Mouse (Mus musculus) ES-E14 (cell line): ENCODE results near the gene Nod2. TPM values are rescaled to one million over a fixed set of nuclear protein-coding genes. Genes with fewer than 3 reads are reported as not detected.
A peak's percentile ranks its signal among the peaks of the same experiment; 100 is the strongest.

Experiments used
- DNase-seq: peaks from one replicate; pipeline ENCODE4 v3.0.0-alpha.2; 2013; ENCODE audit warnings: low read depth, low spot score
- H3K27ac ChIP-seq: 2 replicates; pipeline ENCODE4 v1.5.1; 2012; ENCODE audit warnings: low read depth, mild to moderate bottlenecking, low read length, moderate library complexity, mixed read lengths; ENCODE audit not compliant: poor library complexity, insufficient read depth, severe bottlenecking
- H3K36me3 ChIP-seq: 2 replicates; pipeline ENCODE4 v1.6.1; 2012; ENCODE audit warnings: mild to moderate bottlenecking, low read length, moderate library complexity, mixed read lengths; ENCODE audit not compliant: control insufficient read depth, poor library complexity, insufficient read depth, severe bottlenecking
- H3K4me1 ChIP-seq, 2 experiments: fragments of 150-350 bp in 1 of 2; sonication (generic) in 1 of 2; 2 replicates each; pipeline ENCODE4 v1.6.1; 2012; ENCODE audit warnings: low read length in 2 of 2, mild to moderate bottlenecking in 1 of 2, mixed read lengths in 1 of 2; ENCODE audit not compliant: control insufficient read depth in 2 of 2, insufficient read depth in 2 of 2, poor library complexity in 1 of 2
- H3K4me3 ChIP-seq, 2 experiments: fragments of 150-350 bp in 1 of 2; sonication (generic) in 1 of 2; 2 replicates each; pipeline ENCODE4 v1.5.1; 2012; ENCODE audit warnings: low read length in 2 of 2, low read depth in 1 of 2, mild to moderate bottlenecking in 1 of 2, mixed read lengths in 1 of 2; ENCODE audit not compliant: insufficient read depth in 1 of 2, poor library complexity in 1 of 2, severe bottlenecking in 1 of 2
- H3K9ac ChIP-seq: 2 replicates; pipeline ENCODE4 v1.6.1; 2012; ENCODE audit warnings: low read depth, mild to moderate bottlenecking, low read length, mixed read lengths; ENCODE audit not compliant: poor library complexity, insufficient read depth, severe bottlenecking
- H3K9me3 ChIP-seq: fragments of 150-350 bp; sonication (generic); 2 replicates; pipeline ENCODE4 v1.6.1; 2012; ENCODE audit warnings: low read depth, mild to moderate bottlenecking, low read length; ENCODE audit not compliant: control insufficient read depth, insufficient read depth
- CHD2 ChIP-seq: IDR thresholded peaks from 2 replicates; pipeline ENCODE4 v1.6.1; 2014; ENCODE audit warnings: mild to moderate bottlenecking, low read depth, low read length, inconsistent platforms
- HCFC1 ChIP-seq: IDR thresholded peaks from 2 replicates; pipeline ENCODE4 v1.6.1; 2012; ENCODE audit warnings: low read length, inconsistent platforms, borderline replicate concordance; ENCODE audit not compliant: insufficient read depth
- MAFK ChIP-seq: IDR thresholded peaks from 2 replicates; pipeline ENCODE4 v1.6.1; 2014; ENCODE audit warnings: mild to moderate bottlenecking, low read depth, low read length, inconsistent platforms; ENCODE audit not compliant: insufficient read depth
- ZC3H11A ChIP-seq: IDR thresholded peaks from 2 replicates; pipeline ENCODE4 v1.6.1; 2012; ENCODE audit warnings: low read depth, mild to moderate bottlenecking, inconsistent platforms, low read length, borderline replicate concordance
- ZNF384 ChIP-seq: IDR thresholded peaks from 2 replicates; pipeline ENCODE4 v1.6.1; 2012; ENCODE audit warnings: low read depth, low read length, inconsistent platforms
- in situ Hi-C, 2 experiments: fragments of 600-800 bp; cut with MboI; formaldehyde crosslinking; loops; one replicate each; pipeline ENCODE4 v1.15.1; 2025; ENCODE audit warnings: low sequenced_read_pairs in 2 of 2, inconsistent platforms in 1 of 2; ENCODE audit not compliant: unreplicated experiment in 2 of 2
- total RNA-seq: library from RNA; depleted of rRNA; stranded (reverse); fragments of 300-350 nt; gene quantifications from 2 replicates; pipeline ENCODE4 v1.2.3, GENCODE M21; 2012

Gene Nod2
- total RNA-seq, 1 experiment, result 0.40 TPM

DNA sequence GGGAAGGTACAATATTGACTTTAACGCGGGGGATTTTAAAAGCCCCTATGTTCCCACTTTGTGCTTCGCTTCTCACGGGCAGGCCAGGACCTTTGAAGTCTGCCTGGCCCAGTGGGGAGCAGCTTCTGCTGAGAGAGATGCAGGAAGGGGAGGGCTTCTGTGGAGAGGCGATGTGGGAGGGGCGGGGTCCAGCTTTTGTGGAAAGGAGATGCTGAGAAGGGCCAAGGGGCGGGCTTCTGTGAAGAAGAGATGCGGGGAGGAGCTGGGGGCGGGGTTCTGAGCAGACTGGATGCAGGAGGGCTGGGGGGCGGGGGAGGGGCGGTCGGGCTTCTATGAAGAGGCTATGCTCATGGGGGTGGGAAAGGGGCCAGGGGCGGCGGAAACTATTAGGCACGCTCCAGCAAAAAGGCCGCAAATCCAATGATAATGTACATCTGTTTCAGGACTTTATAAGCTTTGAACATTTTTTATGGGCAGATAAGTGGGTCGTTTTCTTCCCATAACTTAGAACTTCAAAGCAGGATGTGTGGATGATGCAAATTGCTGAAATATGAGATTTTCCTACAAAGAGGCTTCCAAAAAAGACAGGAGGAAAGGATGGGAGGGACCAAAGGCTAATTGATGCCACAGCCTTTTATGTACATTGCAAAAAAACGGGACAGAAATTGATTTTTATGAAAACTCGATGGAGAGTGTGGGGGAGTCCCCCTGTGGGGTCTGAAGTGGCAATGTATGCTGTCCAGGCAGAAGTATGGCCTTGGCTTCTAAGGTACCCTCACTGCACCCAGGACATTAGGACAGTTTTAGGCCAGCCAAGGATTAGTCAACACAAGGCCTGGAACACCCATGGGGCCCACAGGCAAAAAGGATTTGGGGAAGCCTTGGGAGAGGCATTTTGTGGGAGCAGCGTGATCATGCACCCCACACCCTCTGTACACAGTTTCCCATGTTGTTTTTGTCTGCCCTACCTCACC lies 42.8 kb upstream of the Nod2 start:
- Histone ChIP-seq H3K9ac (no peak overlapping the region), H3K4me1 (peaks cover 1 to 5% of the 10 kb centered on the region in 2 experiments; a peak in 1 of 4 replicates), H3K9me3 (no peaks in the 10 kb centered on the region), H3K27ac (no peak overlapping the region), H3K4me3 (no peak overlapping the region), H3K36me3 (no peaks in the 10 kb centered on the region)
- in situ Hi-C loops, result no loop called here
- DNase-seq, result peak; percentile 85
- TF ChIP-seq ZNF384 (no peak), ZC3H11A (no peak), CHD2 (no peak), MAFK (no peak)

DNA sequence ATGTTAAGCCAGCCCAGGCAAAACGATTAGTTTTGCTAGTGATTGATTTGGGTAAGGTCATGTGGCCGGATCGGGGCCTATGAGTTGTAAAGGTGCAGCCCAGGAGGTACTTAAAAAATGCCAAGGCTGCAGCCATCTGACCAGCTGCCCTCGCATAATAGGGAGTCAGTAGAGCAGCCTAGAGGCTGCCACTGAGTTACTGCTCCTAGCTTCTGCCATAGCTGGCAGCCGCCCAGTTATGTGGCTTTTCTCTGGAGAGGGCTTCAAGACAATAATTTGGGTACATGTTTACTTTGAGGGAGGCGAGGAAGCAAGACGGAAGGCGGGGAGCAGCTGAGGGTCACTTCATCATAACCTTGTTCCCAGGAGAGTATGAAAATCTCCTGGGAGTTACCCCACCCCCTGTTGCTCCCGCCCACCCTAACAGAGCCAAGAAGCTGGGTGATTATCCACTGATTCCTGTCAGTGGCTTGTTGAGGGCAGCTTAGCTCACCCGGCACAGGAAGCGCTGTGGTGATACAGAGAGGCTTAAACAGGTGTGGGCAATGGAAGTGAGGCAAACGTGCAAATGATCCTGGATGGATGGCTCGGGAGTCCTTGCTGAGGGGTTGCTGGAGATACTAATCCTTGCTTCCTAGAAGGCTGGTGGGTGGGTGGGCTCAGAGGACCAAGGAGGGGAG lies 41.6 kb upstream of the Nod2 start:
- TF ChIP-seq MAFK (no peak), ZC3H11A (no peak), ZNF384 (no peak), CHD2 (no peak), HCFC1 (no peak)
- Histone ChIP-seq H3K4me3 (no peak overlapping the region), H3K9ac (no peak overlapping the region), H3K9me3 (no peaks in the 10 kb centered on the region), H3K4me1 (peaks cover 1 to 6% of the 10 kb centered on the region in 2 experiments; a peak in 1 of 4 replicates), H3K27ac (no peak overlapping the region), H3K36me3 (no peaks in the 10 kb centered on the region)
- DNase-seq, result no peak
- in situ Hi-C loops, result no loop called here

DNA sequence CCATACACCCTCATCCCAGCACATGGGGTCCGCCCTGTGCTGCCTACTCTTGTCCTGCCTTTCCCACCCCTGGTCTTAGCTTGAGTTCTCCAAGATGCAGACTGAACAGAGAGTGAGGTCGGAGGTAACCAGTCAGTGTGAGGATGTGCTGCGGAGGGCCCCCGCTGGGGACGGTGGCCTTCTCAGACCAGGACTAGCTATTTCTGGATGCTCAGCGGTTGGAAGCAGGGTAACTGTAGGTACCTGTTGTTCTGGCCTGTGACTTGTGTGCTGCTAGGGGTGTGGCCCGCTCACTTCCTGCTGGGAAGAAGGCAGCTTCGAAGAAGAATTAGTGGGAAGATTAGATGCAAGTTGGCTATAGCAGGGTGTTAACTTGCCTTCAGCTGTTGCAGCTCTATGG lies 38.1 kb upstream of the Nod2 start:
- Histone ChIP-seq H3K27ac (no peak overlapping the region), H3K4me3 (no peak overlapping the region; a peak in 1 of 4 replicates), H3K9ac (no peak overlapping the region), H3K4me1 (peaks cover 1 to 6% of the 10 kb centered on the region in 2 experiments; a peak in 1 of 4 replicates), H3K36me3 (no peaks in the 10 kb centered on the region), H3K9me3 (no peaks in the 10 kb centered on the region)
- TF ChIP-seq MAFK (no peak), CHD2 (no peak), ZC3H11A (no peak), HCFC1 (no peak), ZNF384 (no peak)
- in situ Hi-C loops, result no loop called here
- DNase-seq, result no peak

DNA sequence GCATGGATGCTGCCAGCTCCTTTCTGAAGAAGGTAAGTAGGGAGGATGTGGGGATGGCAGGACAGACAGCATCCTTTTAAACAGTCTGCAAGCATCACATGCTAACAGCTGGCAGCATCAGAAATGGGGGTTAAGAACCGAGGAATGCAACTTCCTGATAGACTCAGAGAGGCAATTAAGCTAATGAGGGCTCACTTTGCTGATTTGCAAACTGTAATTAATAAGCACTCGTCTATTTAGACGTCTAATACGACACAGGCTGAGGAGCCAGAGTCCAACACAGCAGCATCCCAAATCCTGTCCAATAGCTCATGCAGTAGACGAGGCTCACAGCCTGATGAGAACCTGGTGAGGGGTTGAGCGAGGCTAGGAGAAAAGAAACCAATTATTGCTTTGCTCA lies 36.8 kb upstream of the Nod2 start:
- Histone ChIP-seq H3K9ac (no peak overlapping the region), H3K4me3 (no peak overlapping the region), H3K27ac (no peak overlapping the region), H3K36me3 (no peaks in the 10 kb centered on the region), H3K9me3 (no peaks in the 10 kb centered on the region), H3K4me1 (peaks cover 1 to 6% of the 10 kb centered on the region in 2 experiments; a peak in 1 of 4 replicates)
- TF ChIP-seq MAFK, result no peak
- no peak for TF ChIP-seq CHD2
- no peak for TF ChIP-seq ZNF384
- TF ChIP-seq HCFC1, result no peak
- TF ChIP-seq ZC3H11A, result no peak
- in situ Hi-C loops, result no loop called here
- DNase-seq, result no peak
